Mouse (Mus musculus) embryonic fibroblast, embryonic 13.5 days (primary cell): ENCODE measurements around the gene Il4i1. TPM values are rescaled to one million over a fixed set of nuclear protein-coding genes. Genes with fewer than 3 reads are reported as not detected.

Experiments used
- H3K27ac ChIP-seq: 2 replicates; pipeline ENCODE4 v1.5.1; 2012; ENCODE audit warnings: low read length, control low read depth, inconsistent platforms; ENCODE audit not compliant: insufficient read depth
- H3K4me1 ChIP-seq: 2 replicates; pipeline ENCODE4 v1.6.1; 2011; ENCODE audit warnings: low read length; ENCODE audit not compliant: control insufficient read depth, insufficient read depth
- H3K4me3 ChIP-seq: 2 replicates; pipeline ENCODE4 v1.5.1; 2011; ENCODE audit warnings: mild to moderate bottlenecking, control low read depth, low read length; ENCODE audit not compliant: insufficient read depth
- CTCF ChIP-seq: IDR thresholded peaks from 2 replicates; pipeline ENCODE4 v1.5.1; 2011; ENCODE audit warnings: mild to moderate bottlenecking, control low read depth, low read length, moderate library complexity, borderline replicate concordance; ENCODE audit not compliant: insufficient read depth
- POLR2A ChIP-seq: IDR thresholded peaks from 2 replicates; pipeline ENCODE4 v1.6.1; 2011; ENCODE audit warnings: low read depth, mild to moderate bottlenecking, control low read depth, low read length, moderate library complexity
- polyA plus RNA-seq: library from polyadenylated mRNA; stranded (reverse); fragments of >200 nt; gene quantifications from 2 replicates; pipeline ENCODE4 v1.2.4, GENCODE M21; 2011; ENCODE audit warnings: low read depth; ENCODE audit not compliant: missing spikeins, insufficient read length

Il4i1 gene
- polyA plus RNA-seq, 1 experiment = 2.3 TPM

DNA sequence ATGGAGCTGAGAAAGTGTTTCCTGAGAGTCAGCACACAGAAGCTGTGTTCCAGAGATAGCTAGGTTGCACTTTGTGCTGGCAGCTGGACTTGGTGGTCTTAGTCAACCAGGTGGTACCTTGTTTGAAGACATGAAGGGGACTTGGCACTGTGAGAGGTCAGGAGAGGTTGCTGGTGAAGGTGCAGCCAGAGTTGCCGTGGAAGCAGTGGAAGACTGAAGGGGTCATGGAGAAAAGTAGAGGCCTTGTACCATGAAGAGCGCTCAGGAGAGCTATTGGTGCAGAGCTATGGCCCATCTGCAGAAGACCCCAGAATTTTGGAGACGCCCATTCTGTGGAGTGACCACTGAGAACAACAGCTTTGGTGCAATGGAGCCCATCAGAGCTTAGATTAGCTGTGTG, 6.7 kb upstream of the Il4i1 start:
- Histone ChIP-seq H3K27ac (no peak overlapping the region), H3K4me1 (no peaks in the 10 kb centered on the region), H3K4me3 (no peak overlapping the region)
- TF ChIP-seq POLR2A = peak; percentile 50; the same call in 1 of the 2 replicates
- TF ChIP-seq CTCF = no peak

DNA sequence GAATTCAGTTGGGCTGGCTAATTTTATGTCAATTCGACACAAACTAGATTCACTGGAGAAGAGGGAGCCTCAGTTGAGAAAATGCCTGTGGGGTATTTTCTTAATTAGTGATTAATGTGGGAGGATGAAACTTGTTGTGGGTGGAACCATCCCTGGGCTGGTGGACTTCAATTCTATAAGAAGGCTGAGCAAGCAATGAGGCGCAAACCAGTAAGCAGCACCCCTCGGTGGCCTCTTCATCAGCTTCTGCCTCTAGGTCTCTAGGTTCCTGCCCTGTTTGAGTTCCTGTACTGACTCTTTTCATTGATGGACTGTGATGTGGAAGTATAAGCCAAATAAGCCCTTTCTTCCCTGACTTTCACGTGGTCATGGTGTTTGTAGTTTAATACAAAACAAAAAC, 5.8 kb upstream of the Il4i1 start:
- TF ChIP-seq POLR2A (no peak), CTCF (no peak)
- no peaks in the 10 kb centered on the region for H3K4me1 ChIP-seq
- no peak overlapping the region for H3K4me3 ChIP-seq
- H3K27ac ChIP-seq = no peak overlapping the region

DNA sequence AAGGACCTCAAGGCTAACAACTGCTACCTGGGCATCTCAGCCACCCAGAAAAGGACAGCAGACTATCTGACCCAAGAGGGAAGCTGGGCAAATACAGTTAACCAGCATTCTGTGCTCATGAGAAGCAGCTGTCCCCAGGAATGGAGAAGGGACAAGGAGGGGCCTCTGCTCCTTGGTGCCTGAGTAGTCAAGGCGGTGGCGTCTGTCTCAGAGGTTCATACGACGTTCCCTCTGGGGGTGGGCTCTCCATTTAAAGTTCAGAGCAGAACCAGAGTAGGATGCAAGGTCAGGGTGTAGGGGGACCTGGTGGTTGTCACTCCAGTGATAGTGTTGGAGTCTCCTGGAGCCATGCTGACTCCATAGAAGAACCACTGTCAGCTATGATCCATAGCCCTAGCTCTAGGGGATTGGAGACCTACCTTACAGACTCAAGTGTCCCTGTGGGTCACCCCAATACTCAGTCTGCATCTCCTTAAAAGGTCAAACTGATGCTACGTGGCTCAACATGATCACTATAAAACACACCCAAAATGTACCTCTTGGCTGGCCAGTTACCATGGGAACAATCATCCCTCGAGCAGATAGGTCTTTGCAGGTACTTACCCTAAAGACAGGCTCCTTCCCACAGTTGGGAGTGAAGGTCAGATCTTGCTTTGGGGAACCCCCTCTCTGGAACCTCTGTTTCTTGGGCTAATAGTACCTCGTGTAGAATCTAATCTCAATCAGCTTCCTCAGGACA, 5.2 kb upstream of the Il4i1 start:
- TF ChIP-seq CTCF = no peak
- peak; percentile 28; the same call in 1 of the 2 replicates for TF ChIP-seq POLR2A
- Histone ChIP-seq H3K27ac (no peak overlapping the region), H3K4me3 (no peak overlapping the region), H3K4me1 (no peaks in the 10 kb centered on the region)

DNA sequence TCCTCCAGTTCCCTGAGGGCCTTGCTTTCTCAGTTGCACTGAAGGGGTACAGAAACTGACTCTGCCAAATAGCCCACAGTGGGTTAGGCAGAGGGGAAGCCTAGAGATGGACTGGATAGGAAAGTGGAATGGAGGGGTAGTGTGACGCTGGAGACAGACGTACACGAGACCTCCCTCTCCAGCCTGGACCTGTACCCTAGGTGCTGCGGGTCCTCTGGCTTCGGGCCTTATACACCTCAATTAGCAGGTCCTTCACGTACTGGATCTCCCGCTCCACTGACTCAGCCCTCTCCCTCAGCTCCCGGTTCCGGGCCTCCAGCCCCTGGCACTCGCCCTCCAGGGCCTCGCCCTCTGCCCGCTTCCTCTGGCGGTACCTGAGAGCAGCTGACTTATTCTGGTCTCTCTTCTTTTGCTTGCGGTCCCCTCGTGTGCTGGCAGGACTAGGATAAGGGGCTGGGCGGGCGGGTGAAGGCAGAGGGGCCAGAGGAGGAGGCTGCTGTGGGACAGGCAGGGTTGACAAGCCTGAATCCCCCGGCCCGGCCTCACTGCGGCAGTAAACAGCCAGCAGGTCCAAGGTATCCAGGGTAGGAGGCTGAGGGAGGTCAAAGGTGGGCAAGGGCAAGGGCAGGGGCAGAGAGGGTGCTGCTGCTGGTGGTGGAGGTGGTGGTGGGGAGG, 3.4 kb upstream of the Il4i1 start:
- no peak for TF ChIP-seq CTCF
- no peak for TF ChIP-seq POLR2A
- Histone ChIP-seq H3K4me1 (no peaks in the 10 kb centered on the region), H3K4me3 (no peak overlapping the region), H3K27ac (no peak overlapping the region)

DNA sequence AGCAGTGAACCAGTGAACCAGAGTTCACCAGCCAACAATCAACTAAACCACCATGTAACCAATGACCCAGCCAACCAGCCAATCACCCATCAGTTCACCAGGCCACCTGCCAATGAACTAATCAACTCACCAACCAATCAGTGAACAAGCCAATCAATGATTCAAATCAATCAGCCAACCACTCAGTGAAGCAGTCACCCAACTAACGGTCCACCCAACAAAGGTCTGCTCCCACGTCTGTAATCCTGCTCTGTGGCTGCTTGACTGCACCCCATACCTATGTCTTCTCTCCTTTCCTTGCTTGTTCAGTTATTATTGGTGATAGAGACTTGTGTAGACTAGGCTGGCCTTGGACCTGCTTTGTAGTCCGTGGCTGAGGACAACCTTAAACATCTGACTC, 2.2 kb upstream of the Il4i1 start:
- Histone ChIP-seq H3K4me3 (peak overlapping the region; percentile 65; the same call in 1 of the 2 replicates), H3K27ac (no peak overlapping the region), H3K4me1 (no peaks in the 10 kb centered on the region)
- TF ChIP-seq POLR2A = no peak; the same call in 1 of the 2 replicates
- no peak for TF ChIP-seq CTCF

DNA sequence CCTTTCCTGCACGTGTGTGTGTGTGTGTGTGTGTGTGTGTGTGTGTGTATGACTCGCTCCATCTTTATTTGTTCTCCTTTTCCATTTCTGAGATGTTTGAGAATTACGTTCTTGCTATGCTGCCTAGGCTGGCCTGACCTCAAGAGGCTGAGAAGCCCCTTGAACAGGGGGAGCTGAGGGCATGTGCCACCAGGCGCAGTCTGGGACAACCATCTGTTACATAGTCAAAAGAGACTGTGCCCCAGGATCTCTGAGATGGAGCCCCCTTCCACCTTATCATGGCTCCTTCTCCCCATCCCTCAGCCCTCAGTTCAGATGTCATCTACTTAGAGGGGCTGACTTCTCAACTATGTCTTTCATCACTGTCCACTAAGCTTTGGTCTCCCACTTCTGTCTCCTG, 1.8 kb upstream of the Il4i1 start:
- Histone ChIP-seq H3K27ac (no peak overlapping the region), H3K4me3 (peak overlapping the region; percentile 65; the same call in 1 of the 2 replicates), H3K4me1 (peaks cover 2% of the 10 kb centered on the region; the same call in 1 of the 2 replicates)
- TF ChIP-seq CTCF (no peak), POLR2A (no peak)

DNA sequence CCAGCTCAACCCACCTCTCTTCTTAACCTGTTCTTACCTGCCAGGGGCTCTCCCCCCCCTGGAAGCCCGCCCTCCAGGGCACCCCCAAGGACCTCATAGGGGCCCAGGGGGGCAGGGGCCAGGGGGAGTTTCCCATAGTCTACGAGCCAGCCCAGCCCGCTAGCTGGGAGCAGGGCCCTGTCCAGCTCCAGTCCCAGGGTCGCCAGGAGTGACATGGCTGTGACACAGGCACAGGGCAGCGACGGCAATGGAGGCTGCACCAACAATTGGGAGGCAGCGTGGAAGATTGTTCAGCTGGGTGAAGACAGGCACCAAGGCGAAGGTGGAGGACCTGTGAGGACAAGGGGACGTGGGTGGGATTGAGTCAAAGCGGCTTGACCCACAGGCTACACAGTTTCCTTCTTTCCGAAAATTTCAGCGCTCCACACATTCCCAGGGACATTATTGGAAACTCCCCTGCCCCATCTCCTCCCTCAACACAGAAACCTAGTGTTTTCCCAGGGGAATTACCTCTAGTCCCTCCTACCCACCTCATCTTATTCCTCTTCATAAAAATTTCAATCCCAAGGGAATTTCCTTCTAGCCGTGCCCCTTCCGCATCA, 1.1 kb upstream of the Il4i1 start:
- peak overlapping the region; percentile 65 for H3K4me3 ChIP-seq
- TF ChIP-seq CTCF (no peak), POLR2A (no peak)
- peak overlapping the region; percentile 19; the same call in 1 of the 2 replicates for H3K27ac ChIP-seq
- peaks cover 6% of the 10 kb centered on the region; the same call in 1 of the 2 replicates for H3K4me1 ChIP-seq

DNA sequence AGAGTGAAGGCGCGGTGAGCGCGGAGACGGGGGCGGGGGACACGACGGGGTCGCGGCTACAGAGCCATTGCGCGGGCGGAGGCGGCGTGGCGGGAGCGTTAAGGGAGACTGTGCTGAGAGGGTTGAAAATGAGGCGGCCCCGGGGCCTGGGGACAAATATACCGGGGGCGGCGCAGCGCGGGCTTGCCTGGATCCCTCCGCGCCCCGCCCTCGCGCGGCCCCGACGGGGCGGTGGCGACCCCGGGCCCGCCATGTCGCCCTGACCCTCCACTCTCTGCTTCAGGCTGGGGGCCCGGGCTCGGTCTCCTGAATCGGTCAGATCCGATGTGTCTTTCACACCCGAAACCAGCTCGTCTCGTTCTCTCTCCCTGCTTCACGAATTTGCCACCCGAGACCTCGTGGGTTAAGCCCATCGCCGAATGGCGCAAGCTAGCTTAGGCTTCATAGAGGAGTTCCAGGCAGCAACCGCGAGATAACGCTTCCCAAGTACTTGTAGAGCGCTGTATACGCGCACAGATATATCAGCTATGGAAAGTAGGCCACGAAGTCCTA, 359 bp downstream of the Il4i1 start, which contains the start of gene Atf5:
Gene Atf5, minus strand, starts transcription at position 189 of the 552 bp plus-strand sequence.
- H3K27ac ChIP-seq = peak within 1 kb of the TSS; percentile 93
- peak within 1 kb of the TSS; percentile 65 for H3K4me3 ChIP-seq
- TF ChIP-seq POLR2A (peak; percentile 56), CTCF (no peak)
- H3K4me1 ChIP-seq = peaks cover 14% of the 10 kb centered on the region; the same call in 1 of the 2 replicates

DNA sequence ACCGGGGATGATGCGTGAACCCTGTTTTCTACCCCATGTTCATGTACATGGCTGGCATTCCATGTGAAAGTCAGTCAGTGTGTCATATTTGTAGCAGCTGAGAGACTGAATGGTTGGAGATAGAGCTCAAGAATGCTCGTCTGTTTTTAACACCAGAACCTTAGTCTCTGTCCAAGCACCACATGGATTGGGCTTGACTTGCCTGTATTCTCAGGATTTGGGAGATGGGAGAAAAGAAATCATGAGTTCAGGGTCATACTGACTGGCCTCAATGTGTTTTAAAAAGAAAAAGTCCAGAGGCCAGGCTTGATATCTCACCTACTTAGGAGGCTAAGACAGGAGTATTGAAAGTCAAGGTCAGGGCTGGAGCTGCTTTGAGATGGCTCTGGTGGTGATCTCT, 1.3 kb downstream of the Il4i1 start:
- Histone ChIP-seq H3K27ac (peak overlapping the region; percentile 93), H3K4me1 (peaks cover 14% of the 10 kb centered on the region; the same call in 1 of the 2 replicates), H3K4me3 (peak overlapping the region; percentile 65)
- TF ChIP-seq CTCF (no peak), POLR2A (peak; percentile 63; the same call in 1 of the 2 replicates)
